Mouse (Mus musculus) c-Kit-positive CD71-positive TER-119-negative erythroid progenitor cells, embryonic 14.5 days (primary cell): Measurements from ENCODE around the gene Limch1.

Source experiments
- DNase-seq: peaks from one replicate; pipeline ENCODE4 v3.0.0-alpha.2; 2013; ENCODE audit warnings: low read depth

Gene Limch1

GRCm38 (mm10) chr5:66745390-66745995 lies at the start of gene Limch1:
Gene Limch1, plus strand, starts transcription at chr5:66745827.
- no peak for DNase-seq

GRCm38 (mm10) chr5:66697119-66697518 lies 48.5 kb upstream of the Limch1 start:
- peak; percentile 37 for DNase-seq

- no peak for DNase-seq
Observed at GRCm38 (mm10) chr5:66699911-66700310, 45.7 kb upstream of the Limch1 start.

- no peak for DNase-seq
Observed at GRCm38 (mm10) chr5:66701951-66702350, 43.7 kb upstream of the Limch1 start.

GRCm38 (mm10) chr5:66703317-66704004 lies 42.2 kb upstream of the Limch1 start:
- no peak for DNase-seq

GRCm38 (mm10) chr5:66707859-66708258 lies 37.8 kb upstream of the Limch1 start:
- DNase-seq: no peak

- DNase-seq: no peak
Observed at GRCm38 (mm10) chr5:66710445-66711019, 35.1 kb upstream of the Limch1 start.

GRCm38 (mm10) chr5:66712801-66713200 lies 32.8 kb upstream of the Limch1 start:
- DNase-seq: no peak

GRCm38 (mm10) chr5:66715498-66715931 lies 30.1 kb upstream of the Limch1 start:
- DNase-seq: no peak

GRCm38 (mm10) chr5:66717931-66718330 lies 27.7 kb upstream of the Limch1 start:
- no peak for DNase-seq

- no peak for DNase-seq
Observed at GRCm38 (mm10) chr5:66718413-66718812, 27.2 kb upstream of the Limch1 start.

GRCm38 (mm10) chr5:66718880-66719279 lies 26.7 kb upstream of the Limch1 start:
- no peak for DNase-seq

GRCm38 (mm10) chr5:66720921-66721320 lies 24.7 kb upstream of the Limch1 start:
- DNase-seq: no peak

- DNase-seq: no peak
Observed at GRCm38 (mm10) chr5:66722586-66722985, 23.0 kb upstream of the Limch1 start.

- no peak for DNase-seq
Observed at GRCm38 (mm10) chr5:66723037-66723436, 22.6 kb upstream of the Limch1 start.

GRCm38 (mm10) chr5:66723626-66724025 lies 22.0 kb upstream of the Limch1 start:
- no peak for DNase-seq

GRCm38 (mm10) chr5:66729306-66729705 lies 16.3 kb upstream of the Limch1 start:
- DNase-seq: no peak

- no peak for DNase-seq
Observed at GRCm38 (mm10) chr5:66730621-66731301, 14.9 kb upstream of the Limch1 start.

GRCm38 (mm10) chr5:66731302-66731697 lies 14.3 kb upstream of the Limch1 start:
- no peak for DNase-seq

- no peak for DNase-seq
Observed at GRCm38 (mm10) chr5:66733556-66733955, 12.1 kb upstream of the Limch1 start.

GRCm38 (mm10) chr5:66739376-66739775 lies 6.3 kb upstream of the Limch1 start:
- DNase-seq: no peak

GRCm38 (mm10) chr5:66745996-66746681 lies 512 bp downstream of the Limch1 start:
- no peak for DNase-seq
